Mouse (Mus musculus) bone marrow macrophage, adult 2 months (primary cell): ENCODE results near the gene Siva1.

Experiments
- CTCF ChIP-seq: IDR thresholded peaks from 2 replicates; pipeline ENCODE4 v1.5.1; 2012; ENCODE audit warnings: low read depth, mild to moderate bottlenecking, low read length, moderate library complexity
- POLR2A ChIP-seq: IDR thresholded peaks from 2 replicates; pipeline ENCODE4 v1.6.1; 2012; ENCODE audit warnings: mild to moderate bottlenecking, low read depth, low read length, borderline replicate concordance

GRCm38 (mm10) chr12:112694127-112694475, 49.6 kb downstream of the Siva1 start:
- TF ChIP-seq POLR2A = no peak
- no peak for TF ChIP-seq CTCF
